Mouse (Mus musculus) liver, adult (tissue): ENCODE results near the gene Osbp2.

Experiments
- GATA4 ChIP-seq: IDR thresholded peaks from 2 replicates; pipeline ENCODE4 v1.6.1; 2014; ENCODE audit warnings: mild to moderate bottlenecking, low read length; ENCODE audit not compliant: insufficient replicate concordance

Osbp2 gene

GRCm38 (mm10) chr11:3883711-3884110 lies 20.0 kb upstream of the Osbp2 start:
- no peak for TF ChIP-seq GATA4

GRCm38 (mm10) chr11:3879836-3880235 lies 16.1 kb upstream of the Osbp2 start:
- TF ChIP-seq GATA4: no peak

- no peak for TF ChIP-seq GATA4
Observed at GRCm38 (mm10) chr11:3878660-3879059, 15.0 kb upstream of the Osbp2 start.

GRCm38 (mm10) chr11:3876419-3876818 lies 12.7 kb upstream of the Osbp2 start:
- TF ChIP-seq GATA4: no peak

- TF ChIP-seq GATA4: no peak
Observed at GRCm38 (mm10) chr11:3864343-3864742, 640 bp upstream of the Osbp2 start.

- TF ChIP-seq GATA4: no peak
Observed at GRCm38 (mm10) chr11:3862661-3863453, 846 bp downstream of the Osbp2 start.

GRCm38 (mm10) chr11:3860361-3860760 lies 3.3 kb downstream of the Osbp2 start:
- no peak for TF ChIP-seq GATA4

GRCm38 (mm10) chr11:3859778-3860177 lies 3.9 kb downstream of the Osbp2 start:
- no peak for TF ChIP-seq GATA4

- no peak for TF ChIP-seq GATA4
Observed at GRCm38 (mm10) chr11:3857902-3858301, 5.8 kb downstream of the Osbp2 start.

GRCm38 (mm10) chr11:3855846-3856245 lies 7.9 kb downstream of the Osbp2 start:
- TF ChIP-seq GATA4: no peak

- TF ChIP-seq GATA4: no peak
Observed at GRCm38 (mm10) chr11:3854156-3854555, 9.5 kb downstream of the Osbp2 start.

GRCm38 (mm10) chr11:3853481-3854034 lies 10.1 kb downstream of the Osbp2 start:
- no peak for TF ChIP-seq GATA4

GRCm38 (mm10) chr11:3853031-3853430 lies 10.7 kb downstream of the Osbp2 start:
- no peak for TF ChIP-seq GATA4

- TF ChIP-seq GATA4: no peak
Observed at GRCm38 (mm10) chr11:3851872-3852271, 11.8 kb downstream of the Osbp2 start.

- no peak for TF ChIP-seq GATA4
Observed at GRCm38 (mm10) chr11:3850746-3851277, 12.9 kb downstream of the Osbp2 start.

GRCm38 (mm10) chr11:3850315-3850614 lies 13.4 kb downstream of the Osbp2 start:
- no peak for TF ChIP-seq GATA4
